Mouse (Mus musculus): ENCODE data around the gene Dner. TPM values are rescaled to one million over a fixed set of nuclear protein-coding genes. Genes with fewer than 3 reads are reported as not detected.

Dner gene
- polyA plus RNA-seq, 1 experiment from 2014 or later = 0.05 TPM

DNA sequence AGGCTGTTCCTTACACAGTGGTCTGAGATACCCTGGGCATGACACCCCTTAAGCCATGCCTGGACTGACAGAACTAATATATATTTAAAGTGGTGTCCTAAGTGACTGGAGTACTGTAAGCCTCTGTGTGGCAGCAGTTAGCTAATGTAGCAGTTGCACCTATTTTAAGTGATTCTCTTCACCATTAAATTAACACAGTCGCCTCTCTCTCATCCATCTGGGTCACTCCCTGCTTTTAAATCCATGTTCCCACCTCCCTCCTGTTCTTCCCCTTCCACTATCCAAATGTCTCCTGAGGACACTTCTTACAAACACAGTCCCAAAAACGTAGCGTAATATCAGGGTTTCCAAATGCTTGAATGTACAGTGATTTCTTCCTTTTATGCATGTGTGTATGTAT is 281.6 kb downstream of the Dner start:
- no peak overlapping the region for H3K9ac ChIP-seq (ENCODE audit: low read depth, low read length)
- no peaks in the 10 kb centered on the region for H3K36me3 ChIP-seq (ENCODE audit: control insufficient read depth, insufficient read depth)
- no peaks in the 10 kb centered on the region for H3K27me3 ChIP-seq (ENCODE audit: control insufficient read depth, insufficient read depth, low read depth, low read length)
- H3K4me2 ChIP-seq (ENCODE audit: low read depth, low read length) = no peak overlapping the region
- H3K4me1 ChIP-seq (ENCODE audit: control insufficient read depth, low read depth, low read length) = no peaks in the 10 kb centered on the region
- no peaks in the 10 kb centered on the region for H3K9me3 ChIP-seq (replicated peaks; ENCODE audit: control insufficient read depth, low read length)
- ATAC-seq (ENCODE audit: low read depth) = no peak
- WGBS (ENCODE audit: insufficient replicate concordance) = 70% methylated on average over 3 of the region's 3 CpGs
- no peak overlapping the region for H3K4me3 ChIP-seq (ENCODE audit: low read depth, low read length)
- no peak overlapping the region for H3K27ac ChIP-seq (ENCODE audit: low read length)

DNA sequence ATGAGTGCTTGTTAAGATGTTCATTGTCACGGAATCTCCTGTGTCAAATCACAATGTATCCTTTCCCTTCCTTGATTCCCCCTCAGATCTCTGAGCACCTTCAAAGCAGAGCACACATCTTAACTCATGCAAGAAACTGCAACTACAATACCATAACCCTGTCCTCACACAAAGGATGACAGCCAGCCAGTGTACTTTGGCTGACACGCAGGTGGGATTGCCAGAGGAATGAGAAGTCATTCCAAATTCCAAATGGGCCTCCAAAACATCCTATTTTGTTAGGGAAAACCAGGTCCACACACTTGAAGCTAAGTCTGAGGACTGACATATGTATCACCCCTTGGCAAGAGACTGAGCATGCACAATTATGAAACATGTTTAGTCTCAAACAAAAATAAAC is 286.5 kb downstream of the Dner start:
- H3K36me3 ChIP-seq (ENCODE audit: control insufficient read depth, insufficient read depth) = no peaks in the 10 kb centered on the region
- H3K27ac ChIP-seq (ENCODE audit: low read length) = no peak overlapping the region
- H3K9me3 ChIP-seq (replicated peaks; ENCODE audit: control insufficient read depth, low read length) = no peaks in the 10 kb centered on the region
- no peak overlapping the region for H3K9ac ChIP-seq (ENCODE audit: low read depth, low read length)
- no peaks in the 10 kb centered on the region for H3K27me3 ChIP-seq (ENCODE audit: control insufficient read depth, insufficient read depth, low read depth, low read length)
- H3K4me1 ChIP-seq (ENCODE audit: control insufficient read depth, low read depth, low read length) = no peaks in the 10 kb centered on the region
- WGBS (ENCODE audit: insufficient replicate concordance) = 55% methylated on average over 2 of the region's 2 CpGs
- ATAC-seq (ENCODE audit: low read depth) = no peak
- no peak overlapping the region for H3K4me3 ChIP-seq (ENCODE audit: low read depth, low read length)
- H3K4me2 ChIP-seq (ENCODE audit: low read depth, low read length) = no peak overlapping the region

DNA sequence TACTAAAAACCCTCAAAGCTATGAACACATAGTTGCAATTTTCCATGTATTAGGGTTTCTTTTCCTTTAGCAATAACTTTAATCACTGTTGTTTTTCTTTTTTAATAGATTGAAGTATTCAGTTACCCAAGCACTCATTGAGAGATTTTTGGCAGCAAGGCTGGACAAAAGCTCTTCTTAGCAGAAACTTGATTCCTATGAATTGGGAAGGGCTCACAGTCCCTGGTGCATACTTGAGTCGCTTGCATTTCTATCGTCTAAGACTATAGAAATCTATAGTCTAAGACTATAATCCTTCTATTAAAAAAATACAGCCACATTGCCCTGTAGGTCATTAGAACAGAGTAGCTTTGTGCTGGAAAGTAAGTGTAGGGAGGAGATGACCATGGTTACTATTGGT is 287.1 kb downstream of the Dner start:
- no peaks in the 10 kb centered on the region for H3K9me3 ChIP-seq (replicated peaks; ENCODE audit: control insufficient read depth, low read length)
- no peak overlapping the region for H3K27ac ChIP-seq (ENCODE audit: low read length)
- H3K27me3 ChIP-seq (ENCODE audit: control insufficient read depth, insufficient read depth, low read depth, low read length) = no peaks in the 10 kb centered on the region
- WGBS (ENCODE audit: insufficient replicate concordance) = 59% methylated on average over 2 of the region's 2 CpGs
- no peaks in the 10 kb centered on the region for H3K4me1 ChIP-seq (ENCODE audit: control insufficient read depth, low read depth, low read length)
- no peak overlapping the region for H3K9ac ChIP-seq (ENCODE audit: low read depth, low read length)
- no peak overlapping the region for H3K4me2 ChIP-seq (ENCODE audit: low read depth, low read length)
- ATAC-seq (ENCODE audit: low read depth) = no peak
- H3K36me3 ChIP-seq (ENCODE audit: control insufficient read depth, insufficient read depth) = no peaks in the 10 kb centered on the region
- no peak overlapping the region for H3K4me3 ChIP-seq (ENCODE audit: low read depth, low read length)

DNA sequence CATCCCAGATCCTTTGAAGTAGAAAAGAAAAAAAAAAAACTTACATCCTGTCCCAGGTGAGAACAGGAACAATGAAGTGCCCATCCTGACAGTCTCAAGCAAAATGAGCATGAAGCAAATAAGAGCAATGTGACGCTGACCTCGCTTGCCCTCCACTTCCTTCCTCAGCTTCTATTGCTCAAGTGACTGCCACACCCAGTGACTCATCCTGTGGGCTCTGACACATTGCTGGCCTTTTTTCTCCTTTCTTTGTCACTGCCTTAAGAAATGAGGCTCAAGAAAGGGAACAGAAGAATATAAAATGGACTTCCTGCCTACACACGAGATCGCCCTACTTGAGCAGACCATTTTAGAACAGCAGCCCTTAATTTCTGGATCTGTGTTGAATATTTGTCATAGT is 289.1 kb downstream of the Dner start:
- no peaks in the 10 kb centered on the region for H3K36me3 ChIP-seq (ENCODE audit: control insufficient read depth, insufficient read depth)
- H3K4me1 ChIP-seq (ENCODE audit: control insufficient read depth, low read depth, low read length) = no peaks in the 10 kb centered on the region
- H3K9ac ChIP-seq (ENCODE audit: low read depth, low read length) = no peak overlapping the region
- ATAC-seq (ENCODE audit: low read depth) = peak; percentile 48; the same call in 1 of the 2 replicates
- no peak overlapping the region for H3K4me2 ChIP-seq (ENCODE audit: low read depth, low read length)
- no peak overlapping the region for H3K4me3 ChIP-seq (ENCODE audit: low read depth, low read length)
- WGBS (ENCODE audit: insufficient replicate concordance) = 24% methylated on average over 4 of the region's 4 CpGs
- no peak overlapping the region for H3K27ac ChIP-seq (ENCODE audit: low read length)
- H3K27me3 ChIP-seq (ENCODE audit: control insufficient read depth, insufficient read depth, low read depth, low read length) = no peaks in the 10 kb centered on the region
- no peaks in the 10 kb centered on the region for H3K9me3 ChIP-seq (replicated peaks; ENCODE audit: control insufficient read depth, low read length)

DNA sequence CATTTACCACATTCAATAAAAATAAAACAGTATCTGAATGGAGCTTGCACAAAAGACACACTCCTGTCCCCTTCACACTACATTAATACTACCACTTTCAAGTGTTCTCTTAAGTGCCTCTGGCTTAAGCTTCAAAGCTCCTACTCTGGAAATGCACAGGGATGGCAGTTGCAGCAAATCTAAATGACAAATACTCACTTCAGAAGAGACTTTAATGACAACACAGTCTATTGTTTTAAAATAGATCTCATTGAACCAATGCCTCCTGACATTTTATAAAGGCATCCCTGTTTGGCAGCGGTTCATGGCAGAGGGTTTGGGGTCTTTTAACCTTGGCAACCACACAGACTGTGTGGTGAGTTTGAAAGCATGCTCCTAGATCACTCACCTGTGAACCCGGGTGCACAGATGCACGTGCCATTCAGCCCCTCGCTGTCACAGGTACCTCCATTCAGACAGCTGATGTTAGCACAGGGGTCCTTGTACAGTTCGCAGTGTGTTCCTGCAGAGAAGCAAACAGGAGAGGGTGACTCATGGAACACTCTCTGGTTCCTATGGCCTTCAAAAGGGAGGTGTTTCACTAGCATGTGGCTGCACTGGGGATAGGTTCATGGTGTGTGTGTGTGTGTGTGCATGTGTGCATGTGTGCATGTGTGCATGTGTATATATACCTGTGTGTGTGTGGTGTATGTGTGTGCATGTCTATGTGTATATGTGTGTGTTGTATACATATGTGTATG is 290.3 kb downstream of the Dner start:
- Histone ChIP-seq H3K4me1 (ENCODE audit: control insufficient read depth, low read depth, low read length) (no peaks in the 10 kb centered on the region), H3K4me3 (ENCODE audit: low read depth, low read length) (no peak overlapping the region), H3K4me2 (ENCODE audit: low read depth, low read length) (no peak overlapping the region), H3K9me3 (replicated peaks; ENCODE audit: control insufficient read depth, low read length) (no peaks in the 10 kb centered on the region), H3K27ac (ENCODE audit: low read length) (no peak overlapping the region), H3K27me3 (ENCODE audit: control insufficient read depth, insufficient read depth, low read depth, low read length) (no peaks in the 10 kb centered on the region), H3K36me3 (ENCODE audit: control insufficient read depth, insufficient read depth) (no peaks in the 10 kb centered on the region), H3K9ac (ENCODE audit: low read depth, low read length) (no peak overlapping the region)
- no peak for ATAC-seq (ENCODE audit: low read depth)
- WGBS (ENCODE audit: insufficient replicate concordance) = 62% methylated on average over 5 of the region's 5 CpGs

DNA sequence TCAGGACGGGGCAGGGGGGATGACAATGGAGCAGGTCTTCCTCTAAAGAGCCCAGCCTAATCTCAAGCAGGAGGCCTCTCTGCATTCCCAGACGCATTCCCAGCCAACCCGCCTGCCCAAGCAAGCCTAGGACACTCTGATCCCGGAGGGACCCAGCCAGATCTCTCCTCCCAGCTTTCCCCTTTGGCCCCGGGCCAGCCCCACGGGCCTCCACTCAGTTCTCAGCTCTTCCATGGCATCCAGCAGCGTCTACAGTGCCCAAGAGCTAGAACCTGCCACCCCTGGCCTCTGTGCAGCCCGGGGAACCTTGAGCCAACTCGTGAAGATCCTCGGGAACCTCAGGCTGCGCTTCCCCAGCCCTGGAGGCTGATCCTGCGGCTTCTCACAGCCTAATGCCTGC is 291.1 kb downstream of the Dner start:
- Histone ChIP-seq H3K9ac (ENCODE audit: low read depth, low read length) (no peak overlapping the region), H3K4me2 (ENCODE audit: low read depth, low read length) (no peak overlapping the region), H3K27me3 (ENCODE audit: control insufficient read depth, insufficient read depth, low read depth, low read length) (no peaks in the 10 kb centered on the region), H3K9me3 (replicated peaks; ENCODE audit: control insufficient read depth, low read length) (no peaks in the 10 kb centered on the region), H3K4me1 (ENCODE audit: control insufficient read depth, low read depth, low read length) (no peaks in the 10 kb centered on the region), H3K27ac (ENCODE audit: low read length) (no peak overlapping the region), H3K4me3 (ENCODE audit: low read depth, low read length) (no peak overlapping the region), H3K36me3 (ENCODE audit: control insufficient read depth, insufficient read depth) (no peaks in the 10 kb centered on the region)
- 38% methylated on average over 12 of the region's 12 CpGs for WGBS (ENCODE audit: insufficient replicate concordance)
- no peak for ATAC-seq (ENCODE audit: low read depth)

DNA sequence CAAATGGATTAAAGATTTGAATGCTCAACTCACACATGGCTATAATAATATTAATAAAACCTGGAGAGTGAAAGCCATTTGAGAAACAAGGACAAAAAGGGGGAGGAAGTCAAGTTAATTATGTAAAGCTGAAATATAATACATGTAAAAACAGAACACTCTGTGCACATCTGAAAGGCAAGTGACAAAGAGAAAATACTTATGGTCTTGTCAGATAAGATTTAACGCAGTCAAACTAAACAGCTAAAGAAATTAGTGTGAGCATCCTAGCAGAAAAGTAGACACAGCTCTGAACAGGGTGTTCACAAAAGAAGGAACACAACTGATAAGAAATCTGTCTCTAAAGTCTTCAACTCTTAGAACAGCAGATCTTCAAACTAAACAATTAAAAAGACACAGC is 293.9 kb downstream of the Dner start:
- Histone ChIP-seq H3K27ac (ENCODE audit: low read length) (no peak overlapping the region), H3K9ac (ENCODE audit: low read depth, low read length) (no peak overlapping the region), H3K4me1 (ENCODE audit: control insufficient read depth, low read depth, low read length) (no peaks in the 10 kb centered on the region), H3K4me3 (ENCODE audit: low read depth, low read length) (no peak overlapping the region), H3K27me3 (ENCODE audit: control insufficient read depth, insufficient read depth, low read depth, low read length) (no peaks in the 10 kb centered on the region), H3K36me3 (ENCODE audit: control insufficient read depth, insufficient read depth) (no peaks in the 10 kb centered on the region), H3K9me3 (replicated peaks; ENCODE audit: control insufficient read depth, low read length) (no peaks in the 10 kb centered on the region), H3K4me2 (ENCODE audit: low read depth, low read length) (no peak overlapping the region)
- ATAC-seq (ENCODE audit: low read depth) = no peak
- 67% methylated on average over 1 of the region's 1 CpGs for WGBS (ENCODE audit: insufficient replicate concordance)

DNA sequence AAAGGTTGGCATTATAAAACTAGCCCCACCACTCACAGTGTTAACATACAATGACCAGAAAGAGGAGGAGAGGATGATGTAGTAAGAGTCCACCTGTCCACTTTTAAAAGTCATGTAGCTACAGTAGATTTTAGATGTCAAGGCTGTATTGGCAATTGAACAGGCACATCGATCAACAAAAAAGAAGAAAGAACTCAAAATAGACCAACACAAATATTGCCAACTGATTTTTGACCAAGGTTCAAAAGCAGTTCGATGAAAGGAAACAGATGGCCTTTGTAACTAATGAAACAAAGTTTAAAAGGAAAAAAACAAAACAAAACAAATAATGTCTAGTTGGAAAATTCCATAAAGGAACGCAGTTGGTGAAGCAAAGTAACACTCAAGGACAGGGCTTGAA is 296.4 kb downstream of the Dner start:
- ATAC-seq (ENCODE audit: low read depth) = no peak

DNA sequence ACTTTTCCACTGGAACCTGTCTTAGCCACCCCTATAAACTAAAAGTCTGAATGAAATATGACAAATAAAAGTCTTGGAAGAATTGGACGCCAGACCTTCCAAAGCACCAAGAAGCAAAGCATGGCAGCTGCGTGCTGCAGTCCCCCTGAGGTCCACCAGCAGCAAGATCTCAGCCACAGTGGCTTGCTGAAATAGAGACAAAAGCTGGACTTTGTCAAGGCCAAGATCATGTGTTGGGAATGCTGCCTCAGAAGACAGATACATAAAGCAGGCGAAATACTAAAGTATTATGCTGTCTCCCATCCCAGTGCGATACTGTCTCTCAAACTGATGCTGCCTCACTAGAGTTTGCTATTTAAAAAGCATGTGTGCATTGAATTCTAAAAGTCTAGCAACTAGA is 296.9 kb downstream of the Dner start:
- Histone ChIP-seq H3K9me3 (replicated peaks; ENCODE audit: control insufficient read depth, low read length) (no peaks in the 10 kb centered on the region), H3K4me2 (ENCODE audit: low read depth, low read length) (no peak overlapping the region), H3K27ac (ENCODE audit: low read length) (no peak overlapping the region), H3K27me3 (ENCODE audit: control insufficient read depth, insufficient read depth, low read depth, low read length) (no peaks in the 10 kb centered on the region), H3K4me1 (ENCODE audit: control insufficient read depth, low read depth, low read length) (no peaks in the 10 kb centered on the region), H3K36me3 (ENCODE audit: control insufficient read depth, insufficient read depth) (no peaks in the 10 kb centered on the region), H3K9ac (ENCODE audit: low read depth, low read length) (no peak overlapping the region), H3K4me3 (ENCODE audit: low read depth, low read length) (no peak overlapping the region)
- 55% methylated on average over 4 of the region's 4 CpGs for WGBS (ENCODE audit: insufficient replicate concordance)
- no peak for ATAC-seq (ENCODE audit: low read depth)

More for the DNA sequence above, 296.4 kb downstream of the Dner start:
- H3K27me3 ChIP-seq (ENCODE audit: control insufficient read depth, insufficient read depth, low read depth, low read length) = no peaks in the 10 kb centered on the region
- 60% methylated on average over 3 of the region's 3 CpGs for WGBS (ENCODE audit: insufficient replicate concordance)
- H3K9ac ChIP-seq (ENCODE audit: low read depth, low read length) = no peak overlapping the region
- no peaks in the 10 kb centered on the region for H3K4me1 ChIP-seq (ENCODE audit: control insufficient read depth, low read depth, low read length)
- no peak overlapping the region for H3K4me3 ChIP-seq (ENCODE audit: low read depth, low read length)
- no peaks in the 10 kb centered on the region for H3K9me3 ChIP-seq (replicated peaks; ENCODE audit: control insufficient read depth, low read length)
- H3K36me3 ChIP-seq (ENCODE audit: control insufficient read depth, insufficient read depth) = no peaks in the 10 kb centered on the region
- no peak overlapping the region for H3K4me2 ChIP-seq (ENCODE audit: low read depth, low read length)
- H3K27ac ChIP-seq (ENCODE audit: low read length) = no peak overlapping the region

Data from liver, embryonic 16.5 days (tissue).